Mouse (Mus musculus) mouse trophoblast stem cell (cell line): ENCODE measurements around the gene Pde8b.

Source experiments
- in situ Hi-C, 2 experiments: fragments of 300-500 bp; cut with MseI, MboI; formaldehyde crosslinking; loops; 2 replicates in 1 of 2; 3 replicates in 1 of 2; pipeline ENCODE4 v1.15.1; 2025

Pde8b gene

GRCm38 (mm10) chr13:95249511-95250456, at the start of gene Pde8b:
Gene Pde8b (minus strand): TSS chr13:95250336.
- in situ Hi-C loops, result no loop called here

GRCm38 (mm10) chr13:95291983-95292382, 41.8 kb upstream of the Pde8b start:
- in situ Hi-C loops, result no loop called here

GRCm38 (mm10) chr13:95288027-95288426, 37.9 kb upstream of the Pde8b start:
- in situ Hi-C loops, result no loop called here

GRCm38 (mm10) chr13:95286989-95287388, 36.9 kb upstream of the Pde8b start:
- in situ Hi-C loops, result no loop called here

GRCm38 (mm10) chr13:95281740-95282673, 31.9 kb upstream of the Pde8b start:
- in situ Hi-C loops, result no loop called here

- in situ Hi-C loops, result no loop called here
Measured at GRCm38 (mm10) chr13:95278426-95279025, 28.4 kb upstream of the Pde8b start.

GRCm38 (mm10) chr13:95264691-95265090, 14.6 kb upstream of the Pde8b start:
- in situ Hi-C loops, result no loop called here

- in situ Hi-C loops, result no loop called here
Measured at GRCm38 (mm10) chr13:95260886-95261789, 11.0 kb upstream of the Pde8b start.

- in situ Hi-C loops, result no loop called here
Measured at GRCm38 (mm10) chr13:95260391-95260790, 10.3 kb upstream of the Pde8b start.

GRCm38 (mm10) chr13:95257083-95257482, 6.9 kb upstream of the Pde8b start:
- in situ Hi-C loops, result no loop called here

- in situ Hi-C loops, result no loop called here
Measured at GRCm38 (mm10) chr13:95255083-95255482, 4.9 kb upstream of the Pde8b start.

- in situ Hi-C loops, result no loop called here
Measured at GRCm38 (mm10) chr13:95243026-95243425, 7.1 kb downstream of the Pde8b start.

- in situ Hi-C loops, result no loop called here
Measured at GRCm38 (mm10) chr13:95237488-95237887, 12.6 kb downstream of the Pde8b start.

GRCm38 (mm10) chr13:95235261-95235660, 14.9 kb downstream of the Pde8b start:
- in situ Hi-C loops, result no loop called here

- in situ Hi-C loops, result no loop called here
Measured at GRCm38 (mm10) chr13:95231366-95232138, 18.6 kb downstream of the Pde8b start.

GRCm38 (mm10) chr13:95230326-95230725, 19.8 kb downstream of the Pde8b start:
- in situ Hi-C loops, result no loop called here

- in situ Hi-C loops, result no loop called here
Measured at GRCm38 (mm10) chr13:95224491-95224890, 25.6 kb downstream of the Pde8b start.

- in situ Hi-C loops, result no loop called here
Measured at GRCm38 (mm10) chr13:95223427-95223772, 26.7 kb downstream of the Pde8b start.

GRCm38 (mm10) chr13:95222569-95223426, 27.3 kb downstream of the Pde8b start:
- in situ Hi-C loops, result no loop called here
